Comparison of ENCODE assay signal across 10 mouse cellular contexts in the genomic region with DNA sequence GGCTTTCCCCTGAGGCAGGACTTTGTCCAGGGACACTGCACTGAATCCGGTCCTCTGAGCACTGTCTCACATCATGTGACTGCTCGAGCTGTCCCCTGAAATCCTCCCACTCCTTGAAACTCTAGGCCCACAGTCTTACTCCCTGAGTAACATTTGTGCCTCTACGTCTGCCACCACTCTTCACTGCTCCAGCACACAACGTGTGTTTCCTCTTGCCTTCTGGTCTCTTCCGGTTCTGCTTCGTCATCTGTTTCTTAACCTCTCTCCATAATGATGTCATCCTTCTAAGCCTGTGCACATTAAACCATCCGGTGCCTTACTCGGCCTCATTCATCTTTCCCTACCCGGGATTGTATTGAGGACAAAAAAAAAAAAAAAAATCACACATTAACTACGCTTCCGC. TPM values are rescaled to one million over a fixed set of nuclear protein-coding genes. Genes with fewer than 3 reads are reported as not detected.
A peak's percentile ranks its signal among the peaks of the same experiment; 100 is the strongest.
DNase-seq lines count a peak whose midpoint lies in the region; ATAC-seq and TF ChIP-seq lines count a peak whose summit lies in the region.
"Had no signal": no experiment of that assay in that cellular context is flagged by ENCODE, and none has a peak within 500 bp of the region (broad histone marks: within the 10 kb centered on the region; RNA-seq: fewer than 3 reads in every experiment).

No protein-coding gene starts in this region.

- H3K36me3 ChIP-seq in heart, postnatal 0 days (replicated peaks; ENCODE audit: control insufficient read depth, insufficient read depth, low read length) = no peaks in the 10 kb centered on the region
- H3K36me3 ChIP-seq in hindbrain, postnatal 0 days (ENCODE audit: insufficient read depth, low read length) = no peaks in the 10 kb centered on the region
- no peaks in the 10 kb centered on the region for H3K36me3 ChIP-seq in megakaryocyte, embryonic 14.5 days (replicated peaks; ENCODE audit: low read length)
- H3K36me3 ChIP-seq: limb, embryonic 15.5 days had no signal

- no peak for TF ChIP-seq EP300 in heart, postnatal 0 days (IDR thresholded peaks at IDR 0.05; ENCODE audit: low read depth)

- H3K4me1 ChIP-seq in heart, postnatal 0 days (ENCODE audit: control insufficient read depth, insufficient read depth) = no peaks in the 10 kb centered on the region
- H3K4me1 ChIP-seq in hindbrain, postnatal 0 days (ENCODE audit: insufficient read depth, low read length) = no peaks in the 10 kb centered on the region
- H3K4me1 ChIP-seq in megakaryocyte, embryonic 14.5 days = peaks cover 40% of the 10 kb centered on the region

- no peak overlapping the region for H3K27ac ChIP-seq in heart, postnatal 0 days (ENCODE audit: low read depth)
- H3K27ac ChIP-seq in hindbrain, postnatal 0 days = 0 out of 2 replicates have a peak overlapping the region, but pooled peaks have one; percentile 5
- H3K27ac ChIP-seq: limb, embryonic 15.5 days had no signal

- no peak overlapping the region for H3K4me3 ChIP-seq in heart, postnatal 0 days (ENCODE audit: low read depth, low read length)
- H3K4me3 ChIP-seq in hindbrain, postnatal 0 days (ENCODE audit: low read length) = no peak overlapping the region
- peak overlapping the region; percentile 64 for H3K4me3 ChIP-seq in megakaryocyte, embryonic 14.5 days (replicated peaks)
- H3K4me3 ChIP-seq: limb, embryonic 15.5 days had no signal

- no peak for TF ChIP-seq CTCF in heart, postnatal 0 days (IDR thresholded peaks at IDR 0.05; ENCODE audit: low read depth)
- TF ChIP-seq CTCF in hindbrain, postnatal 0 days (IDR thresholded peaks at IDR 0.05; ENCODE audit: low read depth) = no peak

- no peak for DNase-seq in heart, postnatal 0 days (ENCODE audit: low spot score)
- DNase-seq in heart, postnatal 25 days (ENCODE audit: low spot score) = no peak
- DNase-seq in adrenal gland, postnatal 14 days = peak; percentile 28
- peak; percentile 23 for DNase-seq in hindbrain, postnatal 0 days (ENCODE audit: low spot score)
- DNase-seq in cerebellum, postnatal 10 days = no peak
- no peak for DNase-seq in heart, postnatal 14 days
- DNase-seq in MN1 (ENCODE audit: low spot score) = no peak
- DNase-seq: thymus, adult 2 months had no signal

- H3K9ac ChIP-seq in heart, postnatal 0 days (replicated peaks; ENCODE audit: low read depth, low read length) = no peak overlapping the region
- no peak overlapping the region for H3K9ac ChIP-seq in hindbrain, postnatal 0 days (replicated peaks; ENCODE audit: low read length)
- H3K9ac ChIP-seq: limb, embryonic 15.5 days had no signal

- no peak overlapping the region for H3K4me2 ChIP-seq in heart, postnatal 0 days (ENCODE audit: low read depth, low read length)
- 0 out of 2 replicates have a peak overlapping the region, but pooled peaks have one; percentile 10 for H3K4me2 ChIP-seq in hindbrain, postnatal 0 days (ENCODE audit: low read depth, low read length)
- H3K4me2 ChIP-seq: limb, embryonic 15.5 days had no signal

- peak; percentile 30; the same call in 1 of the 2 replicates for ATAC-seq in heart, postnatal 0 days (ENCODE audit: insufficient read depth, low read depth)
- peak; percentile 70 for ATAC-seq in hindbrain, postnatal 0 days

- H3K9me3 ChIP-seq in heart, postnatal 0 days (replicated peaks; ENCODE audit: control insufficient read depth, low read length) = no peaks in the 10 kb centered on the region
- no peaks in the 10 kb centered on the region for H3K9me3 ChIP-seq in hindbrain, postnatal 0 days (ENCODE audit: low read length)
- no peaks in the 10 kb centered on the region for H3K9me3 ChIP-seq in megakaryocyte, embryonic 14.5 days
- H3K9me3 ChIP-seq: limb, embryonic 15.5 days had no signal

- 55% methylated on average over 11 of the region's 11 CpGs for WGBS in heart, postnatal 0 days
- 33% methylated on average over 11 of the region's 11 CpGs for WGBS in hindbrain, postnatal 0 days

- no peaks in the 10 kb centered on the region for H3K27me3 ChIP-seq in heart, postnatal 0 days (ENCODE audit: control insufficient read depth, insufficient read depth, low read length)
- H3K27me3 ChIP-seq in hindbrain, postnatal 0 days (ENCODE audit: insufficient read depth, low read length) = no peaks in the 10 kb centered on the region
- H3K27me3 ChIP-seq in megakaryocyte, embryonic 14.5 days (replicated peaks) = no peaks in the 10 kb centered on the region
- H3K27me3 ChIP-seq: limb, embryonic 15.5 days had no signal

- intact Hi-C loops in heart, postnatal 25 days (cut with DNase I) = no loop called here
- intact Hi-C loops in heart, postnatal 14 days (cut with DNase I) = no loop called here

RNA-seq across cellular contexts. Expression of gene Map2k6, which starts 28.2 kb away (rescaled TPM):
- 11.3 and 17.4 TPM in 2 replicates for total RNA-seq in heart, postnatal 0 days (2014; rRNA removed; ENCODE audit: low replicate concordance)
- 9.3 and 12.1 TPM in 2 replicates for polyA plus RNA-seq in heart, postnatal 0 days (2015; fragmentation: Nextera tagmentation; extraction: Ambion mirVana)
- total RNA-seq in heart, postnatal 25 days (2021) = 1 to 10 TPM; 5.8 to 6.7 TPM
- total RNA-seq in adrenal gland, postnatal 14 days (2021) = 5.9 and 6.9 TPM in 2 replicates
- 19.1 and 21.2 TPM in 2 replicates for total RNA-seq in hindbrain, postnatal 0 days (2014; rRNA removed)
- polyA plus RNA-seq in hindbrain, postnatal 0 days (2015; fragmentation: Nextera tagmentation; extraction: Ambion mirVana) = 16.3 and 16.4 TPM in 2 replicates
- polyA plus RNA-seq in megakaryocyte, embryonic 14.5 days (2012; ENCODE audit: insufficient read depth, low replicate concordance) = 0.36 TPM in 1 of 2 replicates, not detected in the other
- 1 to 10 TPM; 6.4 to 7.0 TPM for total RNA-seq in heart, postnatal 14 days (2021)

Comparison
In these comparisons a context has a peak if more than half of its experiments do, and no peak if none do; other contexts are left out.
1. DNase-seq: peak in adrenal gland, postnatal 14 days (single experiment) and hindbrain, postnatal 0 days (single experiment); none in heart, postnatal 0 days (single experiment), heart, postnatal 25 days (single experiment), cerebellum, postnatal 10 days (0 of 2), heart, postnatal 14 days (0 of 2) and MN1 (single experiment).